Mouse (Mus musculus) spleen, adult 2 months (tissue): ENCODE measurements around the gene Psmf1.

Source experiments
- CTCF ChIP-seq: fragments of 200-500 bp; IDR thresholded peaks from 2 replicates; pipeline ENCODE4 v1.5.1; 2011; ENCODE audit warnings: mild to moderate bottlenecking, inconsistent platforms; ENCODE audit not compliant: insufficient read depth, insufficient read length, insufficient replicate concordance; ENCODE audit errors: extremely low read depth
- POLR2A ChIP-seq: fragments of 200-500 bp; IDR thresholded peaks from 2 replicates; pipeline ENCODE4 v1.6.1; 2011; ENCODE audit warnings: low read depth, low read length, inconsistent platforms

DNA sequence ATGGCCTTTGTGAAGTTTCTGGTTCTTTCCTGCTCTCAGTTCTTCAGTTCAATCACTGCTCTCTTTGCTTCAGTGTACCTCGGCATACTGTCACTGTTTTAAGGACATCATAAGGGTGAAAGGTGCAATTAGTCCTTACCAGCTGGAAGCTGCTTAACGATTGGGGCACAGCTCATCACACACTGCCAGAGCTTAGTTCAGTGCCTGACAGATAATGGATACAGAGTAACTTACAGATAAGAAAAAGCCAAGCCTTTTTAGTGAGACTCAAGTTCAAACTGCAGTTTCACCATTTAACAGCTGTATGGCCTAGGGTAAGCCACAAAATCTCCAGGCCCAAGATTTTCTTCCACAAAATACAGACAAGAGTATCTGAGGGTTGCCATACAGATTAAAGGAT lies 19.9 kb downstream of the Psmf1 start:
- TF ChIP-seq CTCF (no peak), POLR2A (no peak)
